Mouse (Mus musculus) olfactory bulb, adult 2 months (tissue): Measurements from ENCODE around the gene Hnrnpab.

Experiments
- CTCF ChIP-seq: fragments of 200-500 bp; IDR thresholded peaks from 2 replicates; pipeline ENCODE4 v1.5.1; 2012; ENCODE audit warnings: low read depth, mild to moderate bottlenecking, low read length, moderate library complexity; ENCODE audit not compliant: insufficient read depth
- POLR2A ChIP-seq: fragments of 200-500 bp; IDR thresholded peaks from 2 replicates; pipeline ENCODE4 v1.6.1; 2012; ENCODE audit warnings: mild to moderate bottlenecking, low read depth, low read length, moderate library complexity; ENCODE audit not compliant: insufficient read depth

- no peak for TF ChIP-seq CTCF
- no peak for TF ChIP-seq POLR2A
Measured at GRCm38 (mm10) chr11:51627425-51627824, 20.8 kb upstream of the Hnrnpab start.
